Mouse (Mus musculus) yolk sac, embryonic 10.5 days (tissue): ENCODE measurements around the gene Lrrc43.
"Not testable (repeated sequence)": the region's sequence is repeated elsewhere in the genome, so short reads cannot be mapped to it uniquely, and the experiment has no call there.

Experiments
- DNase-seq: peaks from one replicate; pipeline ENCODE4 v3.0.0-alpha.2; 2017; ENCODE audit warnings: low spot score

The Lrrc43 gene

DNA sequence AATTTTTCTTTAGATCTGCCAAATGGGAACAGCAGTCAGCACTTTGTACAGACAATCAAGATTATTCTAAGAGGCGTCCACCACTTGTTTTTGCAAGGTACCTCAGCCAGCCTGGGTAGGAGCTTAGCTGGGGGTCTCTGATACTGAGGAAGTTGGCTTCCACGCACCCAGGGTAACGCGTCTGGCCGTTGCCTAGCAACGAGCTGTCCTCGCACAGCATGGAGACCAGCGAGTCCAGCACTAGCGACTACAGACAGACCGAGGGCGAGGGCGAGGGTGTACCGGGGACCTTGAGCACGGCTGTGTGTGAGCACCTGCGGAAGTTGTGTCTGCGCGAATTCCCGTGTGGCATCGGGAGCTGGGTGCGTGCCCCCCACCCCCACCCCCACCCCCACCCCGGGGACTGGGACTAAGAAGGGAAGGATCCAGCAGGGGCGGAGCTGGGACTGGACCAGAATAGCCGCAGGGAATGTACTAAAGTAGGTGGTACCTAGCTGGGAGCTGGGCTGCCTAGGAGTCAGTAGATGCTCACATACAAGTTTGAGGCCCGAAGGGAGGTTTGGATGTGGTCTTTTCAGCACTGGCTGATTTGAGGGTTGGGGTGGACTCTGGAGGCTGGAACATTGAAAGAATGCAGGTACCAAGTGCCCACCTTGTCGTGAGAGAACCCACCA lies at the start of gene Lrrc43, which contains the start of gene Il31:
Gene Lrrc43 (plus strand): TSS at position 194 of the 674 bp plus-strand sequence.
Gene Il31 (minus strand): TSS at position 378 of the 674 bp plus-strand sequence.
- no peak for DNase-seq

DNA sequence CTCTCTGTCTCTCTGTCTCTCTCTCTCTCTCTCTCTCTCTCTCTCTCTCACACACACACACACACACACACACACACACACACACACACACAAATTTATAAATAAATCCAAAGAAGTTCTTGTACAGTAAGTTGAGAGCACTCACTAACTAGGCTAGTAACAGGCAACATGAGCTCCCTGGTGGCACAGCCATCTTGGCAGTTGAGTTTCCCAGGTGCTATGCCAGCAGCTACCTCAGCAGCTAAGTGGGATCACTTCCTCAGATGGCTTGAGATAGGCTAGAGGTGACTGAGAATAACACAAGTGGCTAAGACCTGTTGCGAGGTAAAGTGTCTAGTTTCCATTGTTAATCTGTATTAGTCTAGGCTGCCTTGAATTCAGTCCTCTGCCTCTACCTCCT lies 49.8 kb upstream of the Lrrc43 start:
- no peak for DNase-seq

DNA sequence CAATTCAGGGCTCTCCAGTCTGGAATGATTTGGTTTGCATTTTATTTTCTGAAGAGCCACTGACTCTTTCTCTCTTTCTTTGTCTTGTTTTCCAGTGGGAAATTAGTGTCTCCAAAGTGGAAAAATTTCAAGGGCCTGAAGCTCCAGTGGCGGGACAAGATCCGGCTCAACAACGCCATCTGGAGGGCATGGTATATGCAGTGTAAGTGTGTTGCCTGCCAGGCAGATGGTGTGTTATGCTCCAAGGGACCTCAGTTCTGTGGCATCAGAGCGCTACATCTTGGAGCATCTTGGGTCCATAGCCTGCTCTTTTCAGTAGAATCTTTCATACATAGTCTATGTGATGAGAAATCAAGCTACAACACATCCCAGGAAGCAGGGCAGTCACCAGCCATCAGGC lies 49.2 kb upstream of the Lrrc43 start:
- no peak for DNase-seq

DNA sequence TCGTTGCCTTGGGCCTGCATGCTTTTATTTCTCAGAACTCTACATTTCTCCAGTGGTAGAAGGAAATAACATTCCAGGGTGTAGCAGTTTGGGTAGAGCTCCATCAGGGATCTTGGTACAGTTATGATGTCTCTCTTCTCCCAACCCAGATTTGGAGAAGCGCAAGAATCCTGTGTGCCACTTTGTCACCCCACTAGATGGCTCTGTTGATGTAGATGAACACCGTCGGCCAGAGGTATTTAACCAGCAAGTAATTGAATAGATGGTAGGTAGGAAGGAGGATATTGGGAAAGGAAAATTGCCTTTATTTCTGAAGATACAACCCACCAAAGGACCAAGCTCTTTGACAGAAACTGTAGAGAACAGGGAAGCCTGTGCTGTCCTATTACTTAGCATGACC lies 48.4 kb upstream of the Lrrc43 start:
- DNase-seq, result no peak

DNA sequence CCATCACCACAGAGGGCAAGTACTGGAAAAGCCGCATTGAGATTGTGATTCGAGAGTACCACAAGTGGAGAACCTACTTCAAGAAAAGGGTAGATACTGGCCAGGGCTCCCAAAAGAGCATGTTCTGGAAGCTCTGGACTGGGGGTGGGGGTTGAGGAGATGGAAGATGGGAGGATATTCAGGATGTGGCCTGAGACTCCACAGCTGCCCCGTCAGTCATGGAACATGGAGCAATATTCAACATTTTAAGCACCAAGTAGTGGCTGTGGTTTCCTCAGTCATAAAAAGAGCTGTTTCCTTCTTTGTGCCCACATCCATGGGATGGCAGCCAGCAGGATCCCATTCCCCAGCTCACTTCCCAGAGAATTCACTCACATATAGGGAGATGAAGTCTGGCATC lies 46.8 kb upstream of the Lrrc43 start:
- no peak for DNase-seq

DNA sequence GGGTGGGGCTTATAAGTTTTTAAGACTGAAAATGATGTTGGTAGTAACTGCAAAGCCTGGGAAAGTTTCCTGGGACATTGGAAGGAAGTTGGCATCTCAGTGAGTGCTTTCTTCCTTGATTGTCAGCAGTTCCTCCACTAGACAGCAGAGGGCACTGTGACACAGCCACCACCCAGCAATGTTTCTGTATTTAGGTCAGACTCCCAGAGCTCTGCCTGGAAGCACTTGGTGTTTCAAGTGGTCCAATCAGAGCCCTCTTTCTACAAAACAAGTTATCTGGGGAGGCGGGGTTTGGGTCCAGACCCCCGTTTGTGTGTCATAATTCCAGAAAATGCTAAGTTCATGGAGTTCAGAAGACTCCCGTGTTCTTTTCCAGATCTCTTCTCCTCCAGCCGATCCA lies 45.0 kb upstream of the Lrrc43 start:
- DNase-seq, result peak; percentile 41

DNA sequence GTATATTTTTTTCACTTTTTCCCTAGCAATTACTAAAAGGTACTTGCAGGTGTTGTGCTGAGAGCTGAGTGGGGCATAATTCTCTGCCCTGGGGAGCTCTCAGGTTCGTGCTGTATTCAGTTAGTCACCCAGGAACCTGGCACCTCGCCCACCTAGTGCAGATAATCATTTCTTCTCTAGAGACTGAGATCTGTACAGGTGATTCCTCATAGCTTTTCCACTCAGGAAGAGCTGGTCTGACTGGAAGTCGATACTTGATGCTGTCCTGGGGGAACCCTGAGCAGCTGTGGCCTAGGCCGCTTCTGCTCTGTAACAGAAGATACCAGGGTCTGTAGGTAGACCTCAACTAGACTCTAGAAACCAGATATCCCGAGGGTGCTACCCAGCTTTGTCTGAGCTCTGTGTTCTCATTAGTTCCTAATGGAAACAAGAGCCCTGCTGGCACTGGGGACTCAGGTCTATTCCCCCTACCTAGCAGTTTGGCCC lies 44.2 kb upstream of the Lrrc43 start:
- no peak for DNase-seq

DNA sequence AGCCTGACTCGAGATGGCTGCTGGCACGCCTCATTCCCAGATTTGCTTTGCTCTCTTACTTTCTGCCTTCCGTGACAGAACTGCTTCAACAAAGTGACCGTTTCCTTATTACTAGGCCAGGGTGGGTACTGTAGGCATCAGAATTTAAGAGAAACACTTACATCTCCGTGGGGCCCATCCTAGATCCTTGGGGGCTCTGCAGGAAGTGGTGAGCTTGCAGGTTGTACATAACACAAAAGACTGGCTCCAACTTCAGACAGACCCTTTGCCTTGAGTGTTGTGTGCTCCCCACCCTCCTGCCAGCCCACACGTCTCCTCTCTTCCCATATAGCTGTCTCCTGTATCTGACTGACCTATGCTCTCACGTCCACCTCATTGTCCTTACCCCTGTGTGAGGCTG lies 37.2 kb upstream of the Lrrc43 start:
- no peak for DNase-seq

DNA sequence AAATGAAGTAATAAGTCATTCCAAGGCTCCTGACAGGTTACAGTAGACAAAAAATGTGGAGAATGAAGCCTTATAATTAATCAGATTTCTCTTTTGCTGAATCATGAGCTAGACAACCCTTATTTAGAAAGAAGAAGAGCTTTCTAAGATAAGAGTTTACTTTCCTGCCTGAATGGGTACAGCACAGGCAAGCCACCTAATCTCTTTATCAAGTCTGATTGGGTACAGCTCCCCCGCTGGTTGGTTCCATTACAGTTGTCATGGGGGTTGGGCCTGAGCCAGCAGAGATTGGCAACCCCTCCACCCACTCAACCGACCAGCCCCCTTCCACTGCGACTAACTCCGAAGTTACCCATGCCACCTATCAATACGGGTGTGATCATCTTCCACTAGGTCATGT lies 27.7 kb upstream of the Lrrc43 start:
- DNase-seq, result no peak

DNA sequence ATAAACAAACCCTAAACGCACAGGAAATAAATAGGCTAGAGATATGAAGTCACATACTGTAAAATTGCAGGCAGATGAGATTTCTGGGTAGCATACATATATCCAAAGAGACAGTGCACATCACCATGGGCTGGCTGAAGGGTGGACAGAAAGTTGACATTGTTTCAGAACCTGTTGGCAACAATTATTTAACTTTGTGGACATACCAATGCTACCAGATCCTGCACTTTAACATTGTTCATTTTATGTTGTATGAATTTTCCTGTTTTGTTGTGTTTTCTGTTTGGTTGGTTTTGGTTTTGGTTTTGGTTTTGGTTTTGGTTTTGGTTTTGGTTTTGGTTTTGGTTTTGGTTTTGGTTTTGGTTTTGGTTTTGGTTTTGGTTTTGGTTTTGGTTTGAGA lies 24.5 kb upstream of the Lrrc43 start:
- no peak for DNase-seq

DNA sequence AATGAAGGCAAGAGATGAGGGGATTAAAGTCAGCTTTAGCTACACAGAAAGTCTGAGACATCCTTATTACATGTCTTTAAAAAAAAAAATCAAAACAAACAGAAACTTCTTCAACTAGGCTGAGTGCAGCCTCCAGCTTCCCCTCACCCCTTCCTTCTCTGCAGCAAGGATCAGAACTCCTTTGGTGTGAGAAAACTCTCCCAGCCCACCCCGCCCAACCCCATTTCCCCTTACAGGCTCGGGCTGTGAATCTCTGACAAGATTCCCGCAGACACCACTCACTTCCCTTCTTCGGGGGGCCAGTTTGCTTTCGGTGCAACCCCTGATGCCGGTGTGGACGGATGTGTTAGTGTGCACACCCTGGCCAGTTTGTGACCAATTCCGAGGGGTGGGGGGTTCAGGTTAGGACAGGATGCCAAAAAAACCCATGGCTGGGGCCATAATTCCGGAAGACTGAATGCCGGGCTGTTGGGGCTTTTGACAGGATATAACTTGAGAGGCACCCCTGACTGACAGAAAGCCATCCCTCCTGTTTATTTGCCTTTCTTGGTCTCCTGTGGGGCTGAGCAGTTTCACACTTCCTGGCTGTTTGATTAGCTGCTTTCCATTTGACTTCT lies 18.2 kb upstream of the Lrrc43 start:
- no peak for DNase-seq

DNA sequence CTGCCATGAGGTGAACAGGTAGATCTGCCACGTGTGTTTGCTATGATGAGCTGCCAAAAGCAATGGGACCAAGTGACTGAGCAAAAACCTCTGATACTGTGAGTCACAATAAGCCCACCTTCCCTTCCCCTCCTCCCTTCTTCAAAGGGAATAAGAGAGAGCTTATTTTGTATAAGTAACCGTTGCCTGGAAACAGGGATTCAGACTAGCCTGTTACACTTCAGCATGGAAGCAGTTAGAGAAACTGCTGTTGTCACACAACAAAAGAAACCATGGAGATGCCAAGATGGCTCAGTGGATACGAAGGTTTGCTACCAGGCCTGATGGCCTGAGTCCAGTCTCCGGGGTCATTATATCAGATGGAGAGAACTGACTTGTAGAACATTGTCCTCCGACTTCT lies 15.3 kb upstream of the Lrrc43 start:
- no peak for DNase-seq

DNA sequence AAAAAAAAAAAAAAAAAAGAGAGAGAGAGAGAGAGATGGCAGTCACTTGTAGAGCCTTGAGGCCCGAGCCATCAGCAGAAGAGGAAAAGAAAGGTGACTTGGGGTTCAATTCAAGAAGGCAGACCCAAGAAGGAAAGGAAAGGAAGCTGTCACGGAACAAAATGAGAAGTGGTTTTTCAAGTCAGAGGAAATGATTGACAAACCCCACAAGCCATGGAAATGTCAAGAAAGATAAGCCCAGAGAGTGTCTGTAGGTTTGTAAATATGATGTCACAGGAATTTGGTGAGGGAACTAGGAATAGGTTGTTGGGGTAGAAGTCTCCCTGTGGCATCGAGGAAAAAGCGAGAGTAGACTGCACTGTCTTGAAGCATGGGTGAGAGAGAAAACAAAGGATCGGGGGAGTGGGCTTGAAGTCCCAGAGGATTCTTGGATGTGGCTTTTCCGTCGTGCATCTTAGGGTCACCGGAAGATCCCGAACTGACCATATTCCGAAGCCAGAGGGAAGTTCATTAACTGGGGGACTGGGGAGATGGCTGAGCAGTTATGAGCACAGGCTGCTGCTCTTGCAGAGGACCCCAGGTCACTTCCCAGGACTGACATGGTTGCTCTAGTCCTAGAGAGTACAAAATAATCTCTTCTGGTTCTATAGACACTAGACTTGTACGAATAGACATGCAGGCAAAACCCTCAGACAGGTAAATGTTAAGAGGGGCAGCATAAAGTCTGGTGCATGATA lies 1.3 kb upstream of the Lrrc43 start:
- DNase-seq, result no peak

DNA sequence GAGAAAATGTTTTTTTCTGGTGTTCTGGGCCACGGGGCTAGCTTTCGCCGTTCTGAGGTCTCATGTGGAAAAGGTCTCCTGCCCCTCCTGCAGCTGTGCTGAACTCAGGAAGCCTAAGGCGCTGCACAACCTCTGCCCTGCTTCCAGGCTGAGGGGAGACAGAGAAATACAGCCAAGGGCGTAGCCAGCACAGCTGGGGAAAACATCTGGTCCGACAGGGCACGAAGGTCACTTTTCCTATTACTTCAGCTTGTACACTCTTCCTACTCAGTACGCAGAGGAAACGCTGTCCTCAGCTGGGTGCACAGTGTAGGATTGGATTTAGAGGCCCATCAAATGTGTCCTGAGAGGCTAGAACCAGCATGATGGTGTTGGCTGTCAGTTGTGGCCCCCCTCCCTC lies 830 bp downstream of the Lrrc43 start:
- DNase-seq, result no peak

DNA sequence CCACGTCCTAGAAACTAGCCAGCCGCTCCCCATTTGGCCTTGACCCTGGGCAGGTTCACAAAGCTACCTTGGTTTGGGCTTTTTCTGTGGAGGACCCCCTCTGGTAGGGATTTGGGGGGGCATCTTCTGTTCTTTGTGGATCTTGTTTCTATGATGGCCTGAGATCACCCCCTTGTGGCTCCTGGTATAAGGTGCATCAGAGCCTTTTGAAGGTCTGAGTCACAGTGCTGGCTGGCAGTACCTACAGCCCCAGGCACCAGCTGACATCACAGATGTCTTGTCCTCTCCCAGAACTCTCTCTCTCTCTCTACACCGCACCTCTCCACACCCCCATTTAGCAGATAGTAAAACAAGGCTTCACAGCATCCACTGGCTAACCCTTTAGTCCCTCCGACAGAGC lies 10.6 kb downstream of the Lrrc43 start:
- no peak for DNase-seq

DNA sequence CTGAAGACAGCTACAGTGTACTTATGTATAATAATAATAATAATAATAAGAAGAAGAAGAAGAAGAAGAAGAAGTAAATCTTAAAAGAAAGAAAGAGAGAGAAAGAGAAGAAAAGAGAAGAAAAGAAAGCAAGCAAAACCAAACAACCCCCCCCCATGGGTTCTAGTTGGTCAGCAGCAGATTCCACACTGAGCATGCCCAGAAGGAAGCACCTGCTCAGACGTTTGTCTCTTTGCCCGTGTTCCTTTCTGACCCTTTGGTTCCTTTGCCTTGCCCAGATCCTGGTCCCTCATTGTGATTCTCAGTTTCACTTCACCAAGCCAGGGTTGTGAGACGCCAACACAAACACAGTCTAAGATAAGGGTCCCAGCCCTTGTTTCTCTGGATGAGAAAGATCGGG lies 12.9 kb downstream of the Lrrc43 start:
- DNase-seq, result no peak

DNA sequence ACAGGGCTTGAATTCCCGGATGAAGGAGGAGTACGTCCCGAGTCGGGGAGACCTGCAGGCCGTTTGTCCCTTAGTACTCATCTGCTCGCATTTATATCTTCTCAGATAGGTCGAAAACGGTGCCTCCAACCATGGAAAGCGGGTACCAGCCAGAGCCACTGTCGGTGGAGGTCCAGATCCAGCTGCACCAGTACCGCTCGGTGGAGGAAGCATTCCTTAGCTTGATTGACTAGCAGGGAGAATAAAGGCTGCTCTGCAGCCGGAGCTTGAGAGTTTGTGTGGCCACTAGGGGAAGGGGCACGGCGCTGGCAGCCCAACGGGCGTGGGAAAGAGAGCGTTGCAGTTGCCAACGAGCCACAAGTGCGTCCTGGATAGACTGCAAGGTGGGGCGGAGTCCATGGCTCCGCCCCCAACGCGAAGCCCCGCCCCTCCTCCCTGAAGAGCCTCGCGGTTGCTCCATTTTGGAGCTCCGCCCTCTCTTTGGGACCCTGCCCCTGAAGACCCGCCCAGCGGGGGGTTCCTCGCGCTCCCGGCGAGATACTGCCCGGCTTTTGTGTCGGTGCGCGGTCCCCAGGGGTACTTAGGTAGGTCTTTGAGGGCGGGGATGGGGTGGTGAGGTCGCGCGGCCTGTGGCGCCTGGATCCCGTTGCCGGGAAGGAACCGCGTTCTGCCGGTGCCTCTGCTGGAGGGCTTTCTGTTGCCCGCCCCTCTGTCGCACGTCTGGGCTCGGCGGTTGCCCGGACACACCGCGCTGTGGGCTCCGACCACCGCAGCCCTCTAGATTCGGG lies 19.0 kb downstream of the Lrrc43 start:
- DNase-seq, result peak; percentile 86

DNA sequence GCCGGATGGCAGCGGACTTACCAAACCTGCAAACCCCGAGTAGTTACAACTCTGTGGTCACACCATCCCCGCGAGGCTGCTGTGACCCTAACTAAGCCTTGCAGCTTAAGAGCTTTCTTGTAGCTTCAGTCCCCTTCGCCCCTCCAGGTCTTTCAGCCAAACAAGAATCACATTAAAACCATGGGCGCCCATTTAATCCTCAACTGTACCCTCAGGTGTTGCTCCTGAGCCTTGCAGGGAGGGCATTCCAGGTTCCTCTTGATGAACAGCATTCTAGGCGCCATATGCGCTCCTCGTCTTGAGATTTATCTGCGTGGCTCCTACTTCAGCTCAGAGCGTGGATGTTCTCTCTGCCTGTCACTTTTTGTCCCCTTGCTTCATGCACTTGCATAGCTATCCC lies 19.8 kb downstream of the Lrrc43 start:
- DNase-seq, result no peak

DNA sequence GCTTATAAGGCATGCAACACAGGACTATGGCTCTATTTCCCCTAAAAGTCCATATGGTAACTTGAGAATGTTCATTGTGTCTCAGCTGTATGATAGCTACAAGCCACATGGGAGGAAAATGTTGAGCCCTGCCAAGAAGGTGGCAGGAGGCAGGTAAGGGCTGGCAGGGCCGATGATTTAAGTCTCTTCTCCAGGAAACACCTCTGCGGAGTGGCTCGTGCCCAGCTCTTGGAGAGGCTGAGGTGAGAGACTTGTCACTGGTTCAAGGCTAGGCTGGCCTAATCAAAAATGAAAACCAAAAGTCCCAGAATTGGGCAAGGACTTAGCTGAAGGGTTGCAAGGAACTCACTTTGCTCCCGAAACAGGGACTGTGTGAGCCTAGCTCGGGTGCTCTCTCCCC lies 21.1 kb downstream of the Lrrc43 start, which contains the start of gene B3gnt4:
Gene B3gnt4 (plus strand): TSS at position 301 of the 400 bp plus-strand sequence.
- DNase-seq, result no peak

DNA sequence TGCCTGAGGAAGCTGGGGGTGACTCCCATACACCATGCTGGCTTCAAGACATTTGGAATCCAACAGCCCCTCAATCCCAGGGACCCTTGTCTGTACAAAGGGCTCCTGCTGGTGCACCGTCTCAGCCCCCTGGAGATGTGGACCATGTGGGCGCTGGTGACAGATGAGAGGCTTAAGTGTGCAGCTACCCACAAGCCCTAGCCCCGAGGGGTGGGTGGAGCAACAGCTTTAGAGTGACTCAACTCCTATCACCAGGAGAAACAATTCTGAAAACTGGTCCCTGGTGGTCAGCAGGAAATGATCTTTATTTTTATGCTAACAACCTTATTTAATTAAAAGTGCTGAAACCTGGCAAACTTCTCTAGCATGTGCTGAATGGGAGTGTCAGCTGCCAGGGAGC lies 22.3 kb downstream of the Lrrc43 start:
- DNase-seq, result not testable (repeated sequence)

DNA sequence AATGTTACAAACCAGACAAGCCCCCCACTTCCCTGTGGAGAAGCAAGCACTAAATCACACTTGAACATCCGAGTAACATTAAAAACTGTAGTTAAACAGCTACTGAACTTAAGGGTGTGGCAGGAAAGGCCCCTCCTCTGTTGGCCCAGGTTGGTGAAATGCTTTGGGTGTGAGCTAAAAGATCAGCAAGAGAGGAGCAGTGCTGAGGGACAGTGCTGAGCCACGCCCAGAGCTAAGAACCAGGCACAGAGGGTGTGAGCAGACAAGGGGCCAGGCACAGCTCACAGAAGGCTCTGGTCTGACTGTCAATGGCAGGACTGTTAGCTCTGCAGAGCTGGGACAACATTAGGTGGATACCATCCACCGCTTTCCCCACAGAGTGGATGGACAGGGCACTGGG lies 23.0 kb downstream of the Lrrc43 start:
- DNase-seq, result no peak

DNA sequence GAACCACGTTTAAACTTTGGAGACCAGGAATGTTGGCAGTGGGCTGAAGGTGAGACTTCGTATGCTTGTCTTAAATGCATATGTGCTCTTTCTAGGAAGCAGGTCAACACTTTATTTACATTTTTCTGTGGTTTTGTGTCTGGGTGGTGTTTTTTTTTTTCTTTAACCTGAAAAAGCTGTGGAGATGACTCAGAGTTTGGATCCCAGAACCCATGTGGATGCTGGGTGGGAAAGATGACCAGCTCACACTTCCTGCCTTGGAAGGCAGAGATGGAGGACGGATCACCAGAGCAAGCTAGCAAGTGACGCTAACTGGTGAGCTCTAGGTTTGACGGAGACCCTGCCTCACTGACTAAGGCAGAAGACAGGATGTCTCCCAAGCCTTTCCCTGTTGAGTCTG lies 25.8 kb downstream of the Lrrc43 start:
- no peak for DNase-seq
